Mouse (Mus musculus): ENCODE results near the gene Map2.

Map2 gene

GRCm38 (mm10) chr1:66395826-66396225 lies 220.8 kb downstream of the Map2 start:
- no peak for DNase-seq (ENCODE audit: low spot score)

GRCm38 (mm10) chr1:66401902-66402301 lies 226.8 kb downstream of the Map2 start:
- DNase-seq (ENCODE audit: low spot score): no peak

GRCm38 (mm10) chr1:66407270-66407967 lies 232.3 kb downstream of the Map2 start:
- no peak for DNase-seq (ENCODE audit: low spot score)

GRCm38 (mm10) chr1:66418360-66418759 lies 243.3 kb downstream of the Map2 start:
- no peak for DNase-seq (ENCODE audit: low spot score)

- no peak for DNase-seq (ENCODE audit: low spot score)
Measured at GRCm38 (mm10) chr1:66426073-66426472, 251.0 kb downstream of the Map2 start.

- DNase-seq (ENCODE audit: low spot score): no peak
Measured at GRCm38 (mm10) chr1:66430962-66431361, 255.9 kb downstream of the Map2 start.

- DNase-seq (ENCODE audit: low spot score): no peak
Measured at GRCm38 (mm10) chr1:66431472-66431871, 256.4 kb downstream of the Map2 start.

GRCm38 (mm10) chr1:66438069-66438468 lies 263.0 kb downstream of the Map2 start:
- no peak for DNase-seq (ENCODE audit: low spot score)

- DNase-seq (ENCODE audit: low spot score): no peak
Measured at GRCm38 (mm10) chr1:66442922-66443321, 267.8 kb downstream of the Map2 start.

- no peak for DNase-seq (ENCODE audit: low spot score)
Measured at GRCm38 (mm10) chr1:66449471-66449870, 274.4 kb downstream of the Map2 start.

- no peak for DNase-seq (ENCODE audit: low spot score)
Measured at GRCm38 (mm10) chr1:66456580-66456979, 281.5 kb downstream of the Map2 start.

GRCm38 (mm10) chr1:66457747-66458146 lies 282.7 kb downstream of the Map2 start:
- DNase-seq (ENCODE audit: low spot score): no peak

- DNase-seq (ENCODE audit: low spot score): no peak
Measured at GRCm38 (mm10) chr1:66459394-66459793, 284.3 kb downstream of the Map2 start.

- no peak for DNase-seq (ENCODE audit: low spot score)
Measured at GRCm38 (mm10) chr1:66460850-66461249, 285.8 kb downstream of the Map2 start.

GRCm38 (mm10) chr1:66467821-66468703 lies 293.0 kb downstream of the Map2 start, which contains the start of gene Unc80:
Unc80 (plus strand) TSS chr1:66468367.
- no peak for DNase-seq (ENCODE audit: low spot score)

- DNase-seq (ENCODE audit: low spot score): no peak
Measured at GRCm38 (mm10) chr1:66468704-66469020, 293.6 kb downstream of the Map2 start.

GRCm38 (mm10) chr1:66482751-66483150 lies 307.7 kb downstream of the Map2 start:
- DNase-seq (ENCODE audit: low spot score): no peak
